Mouse (Mus musculus) fibroblast of lung, adult 2 months (primary cell): Measurements from ENCODE around the gene Fads6.

ENCODE experiments used
- DNase-seq: peaks from one replicate; pipeline ENCODE4 v3.0.0-alpha.2; 2011; ENCODE audit warnings: low read depth

Fads6 gene

DNA sequence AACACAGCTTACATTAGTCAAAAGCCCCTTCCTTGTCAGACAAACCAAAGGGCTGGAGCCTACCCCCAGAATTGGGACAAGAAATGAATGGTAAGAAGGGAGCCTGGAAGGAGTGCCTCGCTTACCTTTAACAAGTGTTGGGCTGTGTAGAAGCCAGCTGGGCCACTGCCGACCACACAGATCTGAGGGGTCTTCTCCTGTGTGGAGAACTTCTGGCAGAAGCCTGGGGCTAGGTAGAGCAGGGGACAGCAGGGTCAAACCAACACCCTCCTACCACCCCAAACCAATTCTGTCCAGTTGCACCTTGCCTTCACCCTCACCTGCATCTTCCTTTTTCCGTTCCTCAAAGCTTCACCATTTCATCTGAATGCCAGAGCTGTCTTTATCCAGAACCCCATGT lies 21.5 kb downstream of the Fads6 start:
- DNase-seq, result no peak

DNA sequence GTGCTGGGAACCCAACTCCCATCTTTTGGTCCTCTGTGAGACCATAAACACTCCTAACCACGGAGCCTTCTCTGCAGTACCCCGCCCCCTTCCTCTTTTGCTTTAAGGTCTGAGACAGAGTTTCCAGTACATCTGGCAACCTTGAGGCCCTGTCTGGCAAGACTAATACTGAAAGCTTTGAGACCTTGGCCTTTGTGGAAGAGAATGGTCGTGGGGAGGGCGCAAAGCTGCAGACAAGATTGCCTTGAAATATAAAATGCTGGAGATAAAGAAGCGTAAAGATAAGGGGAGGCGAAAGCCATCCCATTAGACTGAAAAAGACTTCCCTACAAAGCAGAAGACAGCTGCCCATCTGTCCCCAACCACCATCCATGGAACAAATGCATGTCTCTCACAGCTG lies 22.0 kb downstream of the Fads6 start:
- no peak for DNase-seq

DNA sequence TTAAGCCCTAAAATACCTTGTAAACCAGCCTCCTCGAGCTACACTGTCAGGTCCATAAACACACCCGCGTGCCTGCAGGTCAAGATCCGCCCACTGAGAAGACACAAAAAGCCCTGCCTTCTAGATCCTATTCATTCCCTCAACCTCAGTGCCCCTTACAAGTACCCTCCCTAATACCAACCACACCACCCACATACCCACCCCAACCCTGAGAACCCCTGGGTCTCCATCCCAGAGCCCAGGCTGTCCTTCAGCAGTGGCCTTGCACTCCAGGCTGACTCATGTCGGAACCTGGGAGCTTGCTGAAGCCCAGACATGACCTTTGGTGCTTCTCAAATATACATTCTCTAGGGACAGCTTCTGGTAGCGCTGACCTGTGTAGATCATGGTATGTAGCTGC lies 22.7 kb downstream of the Fads6 start:
- DNase-seq, result no peak

DNA sequence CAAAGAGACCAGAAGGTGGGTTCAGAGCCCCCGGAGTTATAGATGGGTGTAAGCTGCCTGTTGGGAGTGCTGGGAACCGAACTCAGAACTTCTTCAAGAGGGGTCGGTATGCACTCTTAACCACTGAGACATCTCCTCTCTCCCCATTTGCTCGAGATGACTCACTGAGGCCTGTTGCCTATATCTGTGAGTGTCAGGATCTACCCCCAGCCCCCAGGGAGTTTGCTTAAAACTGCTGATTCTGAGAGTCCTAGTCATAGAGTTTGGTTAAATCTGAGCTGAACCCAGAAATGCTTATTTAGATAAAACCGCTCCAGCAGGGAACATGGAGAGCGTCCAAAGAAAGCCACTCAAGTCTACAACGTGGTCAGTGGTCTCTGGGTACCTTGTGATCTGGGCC lies 23.3 kb downstream of the Fads6 start:
- DNase-seq, result no peak

DNA sequence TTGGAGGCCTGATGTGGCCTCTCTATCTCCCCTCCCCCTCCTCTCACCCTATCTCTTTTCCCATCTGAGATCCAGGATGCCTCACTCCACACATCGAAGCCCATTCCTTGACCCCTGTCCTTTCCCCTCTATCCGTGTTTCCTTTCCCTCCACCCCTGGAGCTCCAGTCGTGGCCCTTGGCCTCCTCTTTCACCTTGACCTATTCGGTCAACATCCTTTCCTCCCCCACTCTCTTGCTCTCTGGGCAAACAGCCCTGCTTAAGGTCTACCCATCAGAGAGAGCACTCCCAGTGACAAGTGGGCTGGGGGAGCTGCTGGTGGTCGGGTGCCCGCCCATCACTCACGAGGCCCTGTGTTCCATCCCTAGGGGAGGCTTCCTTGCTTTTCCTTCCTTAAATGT lies 23.7 kb downstream of the Fads6 start:
- DNase-seq, result no peak

DNA sequence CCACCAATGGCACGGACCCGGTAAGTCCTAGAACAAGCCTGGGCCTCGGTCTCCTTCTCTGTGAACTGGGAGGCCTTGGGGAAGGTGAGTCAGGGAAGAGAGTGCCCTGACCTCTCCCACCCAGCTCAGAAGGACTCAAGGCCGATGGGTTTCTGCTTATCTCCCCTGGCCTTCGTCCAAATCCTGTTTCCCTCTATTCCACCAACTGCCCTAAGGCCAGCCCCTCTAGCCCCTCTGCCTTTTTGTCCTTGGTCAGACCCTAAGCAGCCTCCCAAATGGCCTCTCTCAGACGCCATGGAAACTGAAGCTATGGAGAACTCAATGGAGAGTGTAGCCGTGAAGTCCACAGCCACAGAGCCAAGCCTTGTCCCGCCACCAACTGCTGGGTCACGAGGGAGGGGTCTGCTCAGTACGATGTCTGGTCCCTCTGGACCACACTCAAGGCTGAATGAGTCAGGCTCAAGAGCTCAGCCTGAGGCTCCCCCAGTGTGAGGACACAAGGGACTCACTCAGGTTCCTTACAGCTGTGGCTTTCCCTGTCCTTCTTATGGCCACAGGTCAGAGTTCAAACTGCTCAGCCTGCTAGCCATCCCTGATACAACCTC lies 24.5 kb downstream of the Fads6 start:
- no peak for DNase-seq

DNA sequence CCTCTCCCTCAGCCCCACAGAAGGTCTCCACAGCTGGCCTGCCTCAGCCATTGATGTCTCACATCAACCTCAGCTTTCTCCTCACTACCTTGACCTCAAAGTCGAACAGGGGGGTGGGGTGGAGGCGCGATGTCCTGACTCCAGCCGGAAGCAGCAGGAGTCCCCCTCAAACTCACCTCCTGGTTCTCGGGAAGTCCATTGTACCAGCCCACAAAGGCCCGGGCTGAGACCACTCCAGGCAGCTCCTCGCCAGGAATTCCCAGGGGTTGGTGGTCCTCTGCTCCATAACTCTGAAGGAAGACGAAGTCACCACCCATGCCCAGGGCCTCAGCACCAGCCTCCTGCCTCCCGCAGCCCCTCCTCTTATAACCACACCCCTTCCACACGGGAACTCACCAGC lies 26.0 kb downstream of the Fads6 start:
- no peak for DNase-seq

DNA sequence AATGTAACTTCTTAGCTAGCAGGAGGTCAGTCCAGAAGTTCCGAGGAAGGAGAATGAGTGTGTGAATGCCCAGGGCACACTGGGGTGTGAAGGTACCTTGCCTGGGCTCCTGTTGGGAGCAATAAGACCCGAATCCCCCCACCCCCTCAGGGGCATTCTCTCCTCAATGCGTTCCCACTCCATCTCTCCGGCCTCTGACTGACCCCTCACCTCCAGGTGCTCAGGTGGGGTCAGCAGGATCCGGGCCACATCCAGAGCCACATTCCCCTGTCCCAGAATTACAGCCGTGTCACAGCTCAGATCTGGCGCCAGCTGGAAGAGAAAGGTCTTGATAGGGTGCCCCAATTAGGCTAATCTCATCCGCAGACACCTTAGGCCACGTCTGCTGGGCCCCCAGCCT lies 26.4 kb downstream of the Fads6 start:
- no peak for DNase-seq

DNA sequence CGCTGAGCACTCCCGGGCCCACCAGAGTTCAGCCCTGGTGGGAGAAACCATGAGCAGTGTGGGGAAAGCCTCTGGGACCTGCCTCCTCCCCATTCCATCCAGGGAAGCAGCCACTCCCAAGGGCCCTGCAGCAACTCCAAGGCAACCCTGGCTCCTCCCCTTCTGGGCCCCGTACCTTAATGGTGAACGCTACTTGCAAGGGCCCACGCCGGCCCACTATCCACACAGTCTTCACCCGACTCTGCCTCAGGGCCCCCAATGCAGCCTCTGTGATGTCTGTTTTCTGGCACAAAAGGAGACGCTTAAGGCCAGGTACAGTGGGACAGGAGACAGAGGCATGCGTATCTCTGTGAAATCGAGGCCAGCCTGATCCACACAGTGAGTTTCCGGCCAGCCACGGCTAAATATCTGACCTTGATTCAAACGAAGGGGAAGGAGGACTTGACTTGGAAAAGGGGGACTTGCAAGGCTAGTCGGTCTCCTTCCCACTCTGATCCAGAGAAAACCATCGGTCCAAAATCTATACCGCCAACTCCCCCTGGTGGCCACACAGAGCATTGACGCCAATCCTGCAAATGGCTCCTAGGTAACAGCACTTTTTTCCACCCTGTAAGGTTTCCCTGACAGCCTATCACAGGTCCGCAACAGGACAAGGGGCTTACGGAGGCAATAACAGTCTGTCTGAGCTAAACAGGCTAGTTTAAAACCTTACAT lies 27.2 kb downstream of the Fads6 start:
- DNase-seq, result peak; percentile 34

DNA sequence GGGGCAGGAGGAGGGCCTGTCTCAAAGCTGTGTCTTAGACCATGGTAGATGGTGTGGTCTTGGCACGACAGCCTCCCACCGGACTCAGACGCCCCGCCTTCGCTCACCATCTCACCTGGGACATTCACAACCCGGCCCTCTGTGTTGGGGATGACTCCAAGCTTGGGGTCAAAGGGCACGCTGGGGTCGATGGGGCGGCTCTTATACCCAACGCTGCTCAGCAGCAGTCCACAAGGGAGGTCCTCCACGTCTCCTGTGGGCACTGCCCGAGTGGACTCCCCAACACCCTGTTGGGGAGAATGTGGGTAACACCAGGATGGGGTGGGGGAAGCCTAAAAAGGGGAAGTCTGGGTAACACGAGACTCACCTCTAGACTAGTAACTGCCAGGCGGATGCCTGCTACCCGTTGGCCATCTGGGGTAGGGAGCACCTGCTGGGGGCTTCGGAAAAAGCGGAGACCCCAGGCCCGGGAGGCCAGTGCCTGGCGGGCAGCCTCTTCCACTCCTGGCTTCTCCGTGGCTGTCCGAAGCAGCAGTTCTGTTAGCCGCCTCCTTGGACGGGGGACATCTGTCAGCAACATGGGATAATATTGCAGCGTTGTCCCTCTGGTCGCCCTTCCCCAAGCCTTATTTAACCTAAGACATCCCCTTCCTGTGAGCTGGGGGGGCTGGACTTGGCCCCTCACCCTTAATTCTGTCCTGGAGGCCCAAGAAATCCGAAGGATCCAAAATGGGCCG lies 28.0 kb downstream of the Fads6 start:
- no peak for DNase-seq

DNA sequence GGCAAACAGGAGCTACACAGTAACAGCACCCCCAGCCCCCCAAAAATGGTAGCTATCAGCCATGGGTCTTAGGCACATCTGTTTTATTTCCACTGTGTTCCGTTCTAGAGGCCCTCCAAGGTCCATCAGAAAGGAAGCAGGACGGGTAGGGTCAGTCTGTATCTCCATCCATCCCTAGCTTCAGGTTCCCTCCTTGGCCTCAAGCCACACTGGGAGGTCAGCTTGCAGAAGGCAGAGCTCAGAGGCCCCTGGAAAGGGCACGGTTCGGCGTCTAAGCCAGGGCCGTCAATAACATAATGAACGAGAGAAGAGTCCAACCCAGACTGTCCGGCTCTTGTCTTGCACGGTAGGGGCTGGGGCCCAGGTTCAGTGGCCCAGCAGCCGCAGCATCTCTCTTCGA lies 29.5 kb downstream of the Fads6 start:
- no peak for DNase-seq

DNA sequence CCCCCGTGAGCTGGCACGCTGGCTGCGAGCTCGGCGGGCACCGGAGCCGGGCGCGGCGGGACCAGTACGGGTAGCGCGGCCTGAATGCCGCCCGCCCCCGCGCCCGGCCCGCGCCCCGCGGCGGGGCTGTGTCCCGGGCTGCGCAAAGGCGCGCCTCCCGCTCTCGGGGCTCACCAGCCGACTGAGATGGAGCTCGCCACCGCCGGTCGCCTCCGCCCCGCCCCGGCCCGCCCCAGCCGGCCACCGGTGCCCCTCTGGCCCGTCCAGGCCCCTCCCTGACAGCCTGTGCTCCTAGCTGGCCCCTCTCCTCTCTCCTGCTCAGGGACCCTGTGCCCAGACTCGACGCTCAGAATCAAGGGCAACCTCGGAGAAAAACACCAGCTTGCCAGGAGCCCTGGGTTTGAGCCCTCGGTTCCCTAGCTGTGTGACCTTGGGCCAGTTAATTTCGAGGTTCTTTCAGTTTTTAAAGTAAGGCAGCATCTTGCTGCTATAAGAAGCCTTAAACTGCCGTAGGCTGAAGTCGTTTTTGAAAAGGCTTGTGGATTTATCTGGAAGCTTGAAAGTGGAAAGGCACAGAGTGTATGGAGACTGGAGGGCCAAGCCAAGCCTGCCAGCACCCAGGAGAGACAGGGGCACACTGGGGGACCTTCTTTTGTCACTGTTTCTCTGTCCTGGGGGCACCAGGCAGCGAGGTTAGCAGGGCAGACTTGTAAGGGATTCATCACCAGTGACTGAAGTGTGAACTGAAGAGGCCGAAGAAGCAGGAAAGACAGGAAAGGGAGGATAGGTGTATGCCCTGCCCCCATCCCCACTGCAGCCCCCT lies 30.2 kb downstream of the Fads6 start, which contains the start of gene Grin2c:
Gene Grin2c, minus strand, starts transcription at position 183 of the 823 bp plus-strand sequence.
- no peak for DNase-seq

DNA sequence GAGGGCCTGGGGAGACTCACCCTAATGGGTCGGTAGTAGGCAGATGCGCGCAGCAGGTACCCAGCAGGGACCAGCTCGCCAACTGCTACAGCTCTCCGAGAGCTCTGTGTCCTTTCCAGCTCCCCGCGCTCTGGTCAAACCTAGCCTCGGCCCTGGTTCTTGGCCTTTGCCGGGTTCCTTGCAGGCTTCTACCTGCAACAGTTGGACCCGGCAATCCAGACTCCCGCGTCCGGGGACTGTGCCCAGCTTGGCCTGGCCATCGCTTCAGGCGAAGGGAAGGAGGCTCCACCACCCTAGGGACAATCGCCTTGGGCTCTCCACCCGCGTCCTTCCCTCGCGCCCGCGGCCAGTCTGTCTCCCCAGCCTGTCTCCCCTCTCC lies 31.1 kb downstream of the Fads6 start:
- DNase-seq, result no peak

DNA sequence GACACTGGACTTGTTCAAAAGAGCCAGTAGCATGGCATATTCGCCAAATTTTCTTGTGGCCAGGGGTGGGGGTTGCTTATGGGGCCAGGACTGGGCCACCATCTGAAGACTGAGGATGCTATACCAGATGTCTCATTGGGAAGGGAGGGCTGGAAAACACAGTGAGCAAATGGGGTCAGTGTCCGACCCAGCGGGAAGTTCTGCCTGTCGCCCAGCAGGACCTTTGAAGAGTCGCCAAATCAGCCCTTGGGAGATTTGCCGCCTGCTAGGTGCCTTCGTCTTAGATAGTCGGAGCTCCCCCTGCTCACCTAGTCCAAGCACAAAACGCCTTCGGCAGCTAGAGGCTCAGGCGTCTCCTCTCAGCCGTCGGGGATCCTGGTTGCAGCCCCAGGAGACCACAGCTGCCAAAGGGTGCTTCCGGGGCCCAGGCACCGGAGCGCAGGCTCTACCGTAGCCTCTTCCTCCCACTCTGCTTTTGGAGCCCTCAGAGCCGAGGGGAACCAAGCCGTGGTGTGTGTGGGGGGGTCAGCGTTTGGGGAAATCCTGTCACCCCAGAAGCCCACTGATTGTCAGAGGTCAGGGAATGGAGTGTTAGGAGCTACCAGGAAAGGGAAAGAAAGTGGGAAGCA lies 31.6 kb downstream of the Fads6 start:
- no peak for DNase-seq

DNA sequence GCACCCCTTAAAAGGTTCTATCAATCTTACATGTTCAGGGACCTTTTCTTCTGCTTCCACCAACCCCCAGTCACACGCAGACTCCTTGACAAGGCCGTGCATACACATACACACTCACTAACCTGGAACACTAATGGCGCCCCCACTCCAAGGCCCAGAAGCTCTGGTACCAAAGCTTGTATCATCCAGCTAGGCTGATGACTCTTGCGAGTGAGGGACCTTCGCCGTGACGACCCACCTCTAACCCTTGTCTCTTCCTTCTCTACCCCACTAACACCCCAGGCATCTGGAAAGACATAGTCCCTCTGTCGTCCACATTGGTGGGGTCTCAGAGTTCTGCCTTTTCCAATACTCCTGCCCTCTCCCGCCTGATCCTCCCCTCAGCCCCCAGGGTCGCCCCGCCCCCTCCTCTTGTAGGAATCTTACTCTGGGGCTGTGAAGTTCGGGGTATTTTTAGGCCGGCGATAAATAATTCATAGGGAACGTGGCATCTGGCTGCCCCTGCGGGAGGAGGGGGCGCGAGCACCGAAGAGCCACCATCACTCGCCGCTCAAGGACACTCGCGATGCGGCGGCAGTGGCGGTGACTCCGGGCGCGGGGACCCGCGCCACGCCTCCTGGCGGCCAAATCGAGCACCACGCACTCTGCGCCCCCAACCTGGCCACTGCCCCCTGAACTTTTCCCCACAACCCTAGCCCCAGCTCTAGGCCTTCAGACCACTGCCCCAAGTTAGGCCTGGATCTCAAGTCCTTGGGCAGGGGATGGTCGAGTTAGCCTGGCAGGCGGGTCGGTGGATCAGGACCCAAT lies 32.4 kb downstream of the Fads6 start:
- DNase-seq, result no peak

DNA sequence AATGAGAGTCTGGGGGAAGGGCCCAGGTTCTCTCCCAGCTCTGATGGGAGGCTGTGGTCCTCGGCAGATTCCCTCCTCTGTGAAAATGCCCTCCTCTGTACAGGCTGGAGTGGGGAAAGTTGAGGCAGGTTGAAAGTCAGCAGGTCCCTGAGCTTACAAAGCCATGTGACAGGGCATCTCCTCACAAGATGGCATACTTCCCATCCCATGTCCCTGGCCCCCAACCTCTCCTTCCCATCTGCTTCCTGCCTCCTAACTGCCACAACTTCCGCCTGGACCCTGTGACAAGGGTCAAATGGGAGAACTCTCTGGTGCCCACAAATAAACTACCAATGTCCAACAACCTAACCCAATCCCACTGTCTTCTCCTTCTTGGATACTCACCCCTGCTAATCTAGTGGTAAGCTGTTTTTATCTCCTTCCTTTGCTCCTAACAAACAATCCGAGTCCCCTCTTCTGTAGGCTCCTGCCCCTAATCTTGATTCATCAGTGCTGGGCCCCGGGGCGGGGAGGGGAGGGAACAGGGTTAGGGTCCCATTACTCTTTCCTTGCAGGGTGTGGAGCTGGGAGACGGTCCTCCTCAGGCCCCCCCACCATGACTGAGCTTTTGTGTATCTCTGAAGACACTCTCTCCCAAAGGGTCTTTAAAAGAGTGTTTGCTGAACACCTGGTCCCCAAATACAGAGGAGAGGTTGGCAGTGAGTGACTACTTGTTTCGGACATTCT lies 33.2 kb downstream of the Fads6 start:
- DNase-seq, result no peak

DNA sequence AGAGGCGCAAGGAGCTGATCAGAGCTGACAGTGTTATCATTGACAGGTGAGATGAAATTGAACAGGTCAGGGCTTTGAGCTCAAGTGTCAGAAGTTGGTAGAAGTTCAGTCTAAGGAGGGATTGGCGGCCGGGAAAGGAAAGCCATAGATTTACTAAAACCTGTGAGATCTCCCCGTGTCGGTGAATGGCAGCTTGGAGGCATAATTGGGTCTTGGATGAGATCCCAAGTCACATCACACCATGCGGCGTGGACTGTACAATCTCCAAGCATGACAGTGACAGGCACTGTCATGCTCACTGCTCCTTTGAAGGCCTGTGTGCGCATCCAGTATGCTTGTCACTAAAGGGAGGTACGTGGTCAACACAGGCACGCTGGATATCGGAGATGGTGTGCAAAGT lies 34.5 kb downstream of the Fads6 start:
- DNase-seq, result no peak

DNA sequence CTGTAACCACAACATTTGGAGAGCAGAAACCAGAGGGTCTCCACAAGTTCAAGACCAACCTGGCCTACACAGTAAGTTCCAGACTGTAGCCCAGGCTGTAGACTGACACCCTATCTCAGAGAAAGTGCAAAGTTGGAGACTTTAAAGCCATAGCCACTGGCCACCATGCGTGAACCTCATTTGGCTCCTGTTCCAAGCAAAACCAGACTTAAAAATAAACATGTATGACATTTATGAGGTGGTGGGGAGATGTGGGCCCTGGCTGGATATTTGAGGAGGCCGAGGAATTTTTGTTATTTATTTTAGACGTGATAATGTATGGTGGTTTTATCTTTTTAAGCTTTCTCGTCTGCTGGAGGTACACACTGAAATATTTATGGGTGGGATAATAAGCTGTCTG lies 38.3 kb downstream of the Fads6 start:
- DNase-seq, result no peak

DNA sequence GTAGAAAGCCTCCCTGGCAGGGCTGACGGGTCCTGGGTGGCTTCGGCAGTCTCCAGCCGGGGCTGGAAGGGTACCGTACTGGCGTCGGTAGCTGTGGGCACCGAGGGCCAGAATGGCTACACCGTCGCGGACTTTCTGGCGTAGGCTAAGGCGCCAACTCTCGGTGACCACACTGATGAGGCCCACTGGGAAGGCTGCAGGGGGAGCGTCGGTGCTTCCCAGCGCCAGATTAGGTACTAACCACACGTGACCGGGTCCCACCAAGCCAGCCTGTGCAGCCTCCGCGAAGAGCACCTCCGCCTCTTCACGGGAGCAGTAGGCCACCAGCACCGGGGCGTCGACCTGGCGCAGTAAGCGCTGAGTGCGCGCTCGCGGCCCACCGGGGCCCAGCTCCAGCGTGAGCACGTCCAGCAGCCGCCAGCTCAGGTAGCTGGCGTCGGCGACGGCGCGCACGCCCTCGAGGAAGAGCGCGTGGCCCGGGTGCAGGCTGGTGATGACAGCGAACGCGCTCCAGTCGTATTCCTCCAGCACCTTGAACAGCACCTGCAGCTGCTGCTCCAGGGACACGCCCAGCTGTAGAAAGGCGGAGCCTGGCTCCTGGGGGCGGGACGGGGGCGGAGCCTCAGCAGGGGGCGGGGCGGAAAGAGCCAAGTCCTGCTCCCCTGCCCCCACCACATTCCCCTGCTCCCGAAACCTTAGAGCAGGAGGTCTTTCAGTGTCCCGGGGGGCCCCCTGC lies 39.5 kb downstream of the Fads6 start:
- DNase-seq, result no peak

DNA sequence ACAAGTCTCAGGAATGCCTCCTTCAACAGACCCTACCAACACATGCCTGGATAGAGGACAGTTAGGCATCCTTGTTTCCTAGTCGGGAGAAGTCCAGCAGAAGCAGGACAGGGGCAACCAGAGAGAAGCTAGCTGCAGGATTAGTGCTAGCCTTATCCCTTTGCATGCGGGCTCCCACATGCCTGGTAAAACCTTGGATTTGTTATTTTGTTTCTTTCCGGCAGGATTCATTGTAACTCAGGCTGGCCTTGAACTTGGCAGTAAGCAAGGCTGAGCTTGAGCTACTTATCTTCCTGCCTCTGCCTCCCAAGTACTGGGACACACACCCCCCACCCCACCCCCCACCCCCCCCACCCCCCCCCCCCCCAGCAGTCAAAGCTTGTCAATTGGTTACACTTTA lies 46.2 kb downstream of the Fads6 start:
- no peak for DNase-seq
